Comparison of ENCODE assay signal across 11 mouse cellular contexts in the genomic region with DNA sequence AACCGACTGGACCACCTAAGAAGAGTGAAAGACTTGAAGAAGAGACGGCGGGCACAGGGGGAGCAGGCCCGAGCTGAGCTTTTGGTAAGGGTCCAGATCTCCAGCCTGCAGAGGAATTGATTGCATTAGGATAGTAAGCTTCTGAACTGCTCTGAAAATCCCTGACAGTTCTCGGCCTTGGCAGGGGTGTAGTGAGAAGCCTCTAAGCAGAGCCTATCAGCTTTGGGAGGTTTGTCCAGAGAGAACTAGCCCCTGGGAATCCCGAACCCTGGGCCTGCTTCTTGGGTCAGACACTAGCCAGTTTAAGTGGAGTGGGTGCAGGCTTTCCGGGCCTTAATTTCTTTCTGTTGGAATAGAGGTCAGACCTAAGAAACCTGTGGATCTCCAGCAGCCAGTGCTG. TPM values are rescaled to one million over a fixed set of nuclear protein-coding genes. Genes with fewer than 3 reads are reported as not detected.
DNase-seq lines count a peak whose midpoint lies in the region; ATAC-seq lines count a peak whose summit lies in the region.
"Had no signal": no experiment of that assay in that cellular context is flagged by ENCODE, and none has a peak within 500 bp of the region (broad histone marks: within the 10 kb centered on the region; RNA-seq: fewer than 3 reads in every experiment).

No protein-coding gene starts in this region.

- peak overlapping the region; percentile 57 for H3K9ac ChIP-seq in lung, embryonic 16.5 days (ENCODE audit: low read length)
- H3K9ac ChIP-seq in forebrain, embryonic 12.5 days = peak overlapping the region; percentile 88
- peak overlapping the region; percentile 96 for H3K9ac ChIP-seq in limb, embryonic 13.5 days
- no peak overlapping the region for H3K9ac ChIP-seq in stomach, embryonic 14.5 days (replicated peaks; ENCODE audit: low read depth, low read length)

- peaks cover 16% of the 10 kb centered on the region for H3K36me3 ChIP-seq in lung, embryonic 16.5 days (ENCODE audit: control insufficient read depth, insufficient read depth, low read length)
- peaks cover 52% of the 10 kb centered on the region for H3K36me3 ChIP-seq in forebrain, embryonic 12.5 days (replicated peaks)
- H3K36me3 ChIP-seq in limb, embryonic 13.5 days = peaks cover 55% of the 10 kb centered on the region
- peaks cover 48% of the 10 kb centered on the region for H3K36me3 ChIP-seq in stomach, embryonic 14.5 days (ENCODE audit: control insufficient read depth, insufficient read depth, low read length)

- no peak overlapping the region for H3K27ac ChIP-seq in lung, embryonic 16.5 days (ENCODE audit: low read length)
- H3K27ac ChIP-seq in forebrain, embryonic 12.5 days = no peak overlapping the region
- no peak overlapping the region; the same call in 1 of the 2 replicates for H3K27ac ChIP-seq in limb, embryonic 13.5 days
- H3K27ac ChIP-seq in stomach, embryonic 14.5 days (ENCODE audit: low read length) = no peak overlapping the region

- ATAC-seq in lung, embryonic 16.5 days (ENCODE audit: low read depth) = no peak
- no peak for ATAC-seq in forebrain, embryonic 12.5 days (ENCODE audit: low FRiP score)
- no peak for ATAC-seq in limb, embryonic 13.5 days (ENCODE audit: low FRiP score, low read depth)
- no peak for ATAC-seq in stomach, embryonic 14.5 days (ENCODE audit: insufficient number of reproducible peaks, insufficient read depth, low FRiP score, low read depth)

- no peaks in the 10 kb centered on the region for H3K9me3 ChIP-seq in lung, embryonic 16.5 days (ENCODE audit: control insufficient read depth, low read length)
- no peaks in the 10 kb centered on the region for H3K9me3 ChIP-seq in forebrain, embryonic 12.5 days
- no peaks in the 10 kb centered on the region for H3K9me3 ChIP-seq in limb, embryonic 13.5 days
- no peaks in the 10 kb centered on the region for H3K9me3 ChIP-seq in stomach, embryonic 14.5 days (ENCODE audit: control insufficient read depth, low read depth, low read length)

- H3K27me3 ChIP-seq in lung, embryonic 16.5 days (ENCODE audit: control insufficient read depth, insufficient read depth, low read depth, low read length) = no peaks in the 10 kb centered on the region
- no peaks in the 10 kb centered on the region for H3K27me3 ChIP-seq in forebrain, embryonic 12.5 days
- no peaks in the 10 kb centered on the region for H3K27me3 ChIP-seq in limb, embryonic 13.5 days
- no peaks in the 10 kb centered on the region for H3K27me3 ChIP-seq in stomach, embryonic 14.5 days (ENCODE audit: control insufficient read depth, insufficient read depth, low read length)

- H3K4me2 ChIP-seq in lung, embryonic 16.5 days (ENCODE audit: low read depth, low read length) = peak overlapping the region; percentile 91
- H3K4me2 ChIP-seq in forebrain, embryonic 12.5 days = peak overlapping the region; percentile 86
- peak overlapping the region; percentile 83 for H3K4me2 ChIP-seq in limb, embryonic 13.5 days (replicated peaks)
- H3K4me2 ChIP-seq in stomach, embryonic 14.5 days (replicated peaks; ENCODE audit: low read depth, low read length) = peak overlapping the region; percentile 56

- peak overlapping the region; percentile 100 for H3K4me3 ChIP-seq in lung, embryonic 16.5 days (ENCODE audit: low read length)
- H3K4me3 ChIP-seq in forebrain, embryonic 12.5 days (replicated peaks) = peak overlapping the region; percentile 96
- H3K4me3 ChIP-seq in limb, embryonic 13.5 days = peak overlapping the region; percentile 99
- peak overlapping the region; percentile 100 for H3K4me3 ChIP-seq in stomach, embryonic 14.5 days (ENCODE audit: low read depth, low read length)

- 53% methylated on average over 7 of the region's 7 CpGs for WGBS in lung, embryonic 16.5 days
- WGBS in forebrain, embryonic 12.5 days = 78% methylated on average over 7 of the region's 7 CpGs
- 73% methylated on average over 7 of the region's 7 CpGs for WGBS in limb, embryonic 13.5 days
- WGBS in stomach, embryonic 14.5 days = 54% methylated on average over 7 of the region's 7 CpGs

- peaks cover 22% of the 10 kb centered on the region for H3K4me1 ChIP-seq in lung, embryonic 16.5 days (replicated peaks; ENCODE audit: control insufficient read depth, insufficient read depth, low read length)
- peaks cover 38% of the 10 kb centered on the region for H3K4me1 ChIP-seq in forebrain, embryonic 12.5 days
- peaks cover 37% of the 10 kb centered on the region for H3K4me1 ChIP-seq in limb, embryonic 13.5 days
- peaks cover 19% of the 10 kb centered on the region for H3K4me1 ChIP-seq in stomach, embryonic 14.5 days (ENCODE audit: control insufficient read depth, insufficient read depth, low read length)

- DNase-seq in lung, postnatal 25 days (ENCODE audit: low spot score) = no peak
- no peak for DNase-seq in spleen, postnatal 36 days (ENCODE audit: low spot score in 2 of 2)
- DNase-seq in urinary bladder, postnatal 25 days (ENCODE audit: low spot score) = no peak
- no peak for DNase-seq in kidney, adult 18-20 months
- DNase-seq: cerebellum, postnatal 14 days; kidney, adult 11 months had no signal

RNA-seq across cellular contexts. Expression of a gene that starts 2.8 kb away (rescaled TPM):
- 105 and 108 TPM in 2 replicates for polyA plus RNA-seq in lung, embryonic 16.5 days (2015; fragmentation: Nextera tagmentation; extraction: Ambion mirVana)
- polyA plus RNA-seq in forebrain, embryonic 12.5 days (2016; fragmentation: Nextera tagmentation; extraction: Ambion mirVana) = 132 and 153 TPM in 2 replicates
- polyA plus RNA-seq in limb, embryonic 13.5 days (2015; fragmentation: Nextera tagmentation; extraction: Ambion mirVana) = 139 and 140 TPM in 2 replicates
- 123 and 128 TPM in 2 replicates for polyA plus RNA-seq in stomach, embryonic 14.5 days (2014; fragmentation: Nextera tagmentation; extraction: Ambion mirVana)

RNA-seq across cellular contexts. Expression of a gene that starts 36.3 kb away (rescaled TPM):
- not detected in 2 replicates for polyA plus RNA-seq in lung, embryonic 16.5 days (2015; fragmentation: Nextera tagmentation; extraction: Ambion mirVana)
- polyA plus RNA-seq in forebrain, embryonic 12.5 days (2016; fragmentation: Nextera tagmentation; extraction: Ambion mirVana) = not detected in 2 replicates
- polyA plus RNA-seq in limb, embryonic 13.5 days (2015; fragmentation: Nextera tagmentation; extraction: Ambion mirVana) = not detected in 2 replicates
- polyA plus RNA-seq in stomach, embryonic 14.5 days (2014; fragmentation: Nextera tagmentation; extraction: Ambion mirVana) = not detected in 2 replicates
- polyA plus RNA-seq: thymus, postnatal 0 days had no signal

RNA-seq across cellular contexts. Expression of a gene that starts 52.6 kb away (rescaled TPM):
- not detected in 2 replicates for polyA plus RNA-seq in lung, embryonic 16.5 days (2015; fragmentation: Nextera tagmentation; extraction: Ambion mirVana)
- not detected in 2 replicates for polyA plus RNA-seq in forebrain, embryonic 12.5 days (2016; fragmentation: Nextera tagmentation; extraction: Ambion mirVana)
- not detected in 2 replicates for polyA plus RNA-seq in limb, embryonic 13.5 days (2015; fragmentation: Nextera tagmentation; extraction: Ambion mirVana)
- not detected in 2 replicates for polyA plus RNA-seq in stomach, embryonic 14.5 days (2014; fragmentation: Nextera tagmentation; extraction: Ambion mirVana)
- polyA plus RNA-seq: thymus, postnatal 0 days had no signal
